Mouse (Mus musculus): Measurements from ENCODE around the gene Rhbdd2.

- TF ChIP-seq HCFC1 (IDR thresholded peaks at IDR 0.05; ENCODE audit: borderline replicate concordance, insufficient read depth, low read length): no peak
- TF ChIP-seq MAFK (IDR thresholded peaks at IDR 0.05; ENCODE audit: insufficient read depth, low read depth, low read length): no peak
- TF ChIP-seq ZC3H11A (IDR thresholded peaks at IDR 0.05; ENCODE audit: borderline replicate concordance, low read depth, low read length): no peak
- TF ChIP-seq ZNF384 (IDR thresholded peaks at IDR 0.05; ENCODE audit: low read depth, low read length): no peak
- no peak for TF ChIP-seq CHD2 (IDR thresholded peaks at IDR 0.05; ENCODE audit: low read depth, low read length)
Observed at GRCm38 (mm10) chr5:135682009-135682408, 49.6 kb downstream of the Rhbdd2 start.

All from ES-E14 (cell line).